Mouse (Mus musculus): Measurements from ENCODE around the gene Slc16a7.

DNA sequence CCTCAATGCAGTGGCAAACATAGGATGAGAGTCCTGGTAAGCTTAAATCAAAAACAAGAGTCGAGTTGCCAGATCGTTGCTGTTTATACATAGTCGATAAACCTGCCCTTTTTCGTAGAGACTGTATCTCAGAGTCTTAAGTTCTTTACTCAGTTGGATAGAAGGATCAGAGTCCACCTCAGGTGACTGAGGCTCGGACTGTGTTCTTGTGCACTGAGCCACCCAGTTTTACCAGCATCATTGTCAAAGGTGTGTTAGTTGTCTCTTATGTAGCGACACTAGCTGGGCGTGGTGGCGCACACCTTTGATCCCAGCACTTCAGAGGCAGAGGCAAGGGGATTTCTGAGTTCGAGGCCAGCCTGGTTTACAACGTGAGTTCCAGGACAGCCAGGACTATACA lies 217.6 kb downstream of the Slc16a7 start:
- TF ChIP-seq POLR2A (IDR thresholded peaks at IDR 0.05; ENCODE audit: borderline replicate concordance, insufficient read depth, low read length) (no peak), CTCF (IDR thresholded peaks at IDR 0.05; ENCODE audit: borderline replicate concordance, insufficient read depth, low read depth, low read length) (no peak)
